Mouse (Mus musculus): ENCODE data around the gene Lrrfip2. TPM values are rescaled to one million over a fixed set of nuclear protein-coding genes. Genes with fewer than 3 reads are reported as not detected.

Gene Lrrfip2
- total and polyA plus RNA-seq, 2 experiments from 2014 or later, result 73.9 to 86.6 TPM

- DNase-seq (ENCODE audit: low spot score) (no peak), ATAC-seq (ENCODE audit: insufficient read depth, low read depth) (no peak)
- Histone ChIP-seq H3K36me3 (replicated peaks; ENCODE audit: control insufficient read depth, insufficient read depth, low read length) (peaks cover 23% of the 10 kb centered on the region), H3K9ac (replicated peaks; ENCODE audit: low read depth, low read length) (no peak overlapping the region), H3K4me2 (ENCODE audit: low read depth, low read length) (no peak overlapping the region), H3K9me3 (replicated peaks; ENCODE audit: control insufficient read depth, low read length) (no peaks in the 10 kb centered on the region), H3K4me1 (ENCODE audit: control insufficient read depth, insufficient read depth) (peaks cover 11% of the 10 kb centered on the region; the same call in 1 of the 2 replicates), H3K4me3 (ENCODE audit: low read depth, low read length) (no peak overlapping the region), H3K27ac (ENCODE audit: low read depth) (0 out of 2 replicates have a peak overlapping the region, but pooled peaks have one; percentile 25), H3K27me3 (ENCODE audit: control insufficient read depth, insufficient read depth, low read length) (no peaks in the 10 kb centered on the region)
- 92% methylated on average over 7 of the region's 7 CpGs for WGBS
- no peak for TF ChIP-seq EP300 (IDR thresholded peaks at IDR 0.05; ENCODE audit: low read depth)
- TF ChIP-seq CTCF (IDR thresholded peaks at IDR 0.05; ENCODE audit: low read depth), result no peak
These were observed 91.8 kb downstream of the Lrrfip2 start for GRCm38 (mm10) chr9:111209158-111209699.

GRCm38 (mm10) chr9:111210412-111210811 is 93.0 kb downstream of the Lrrfip2 start:
- no peaks in the 10 kb centered on the region for H3K9me3 ChIP-seq (replicated peaks; ENCODE audit: control insufficient read depth, low read length)
- H3K9ac ChIP-seq (replicated peaks; ENCODE audit: low read depth, low read length), result no peak overlapping the region
- no peak for ATAC-seq (ENCODE audit: insufficient read depth, low read depth)
- peaks cover 32% of the 10 kb centered on the region for H3K36me3 ChIP-seq (replicated peaks; ENCODE audit: control insufficient read depth, insufficient read depth, low read length)
- TF ChIP-seq CTCF (IDR thresholded peaks at IDR 0.05; ENCODE audit: low read depth), result no peak
- no peak for TF ChIP-seq EP300 (IDR thresholded peaks at IDR 0.05; ENCODE audit: low read depth)
- no peak overlapping the region for H3K4me2 ChIP-seq (ENCODE audit: low read depth, low read length)
- no peak for DNase-seq (ENCODE audit: low spot score)
- H3K4me3 ChIP-seq (ENCODE audit: low read depth, low read length), result no peak overlapping the region
- peaks cover 4% of the 10 kb centered on the region; the same call in 1 of the 2 replicates for H3K4me1 ChIP-seq (ENCODE audit: control insufficient read depth, insufficient read depth)
- 87% methylated on average over 4 of the region's 4 CpGs for WGBS
- no peaks in the 10 kb centered on the region for H3K27me3 ChIP-seq (ENCODE audit: control insufficient read depth, insufficient read depth, low read length)
- H3K27ac ChIP-seq (ENCODE audit: low read depth), result peak overlapping the region; percentile 30; the same call in 1 of the 2 replicates

- Histone ChIP-seq H3K4me3 (ENCODE audit: low read depth, low read length) (no peak overlapping the region), H3K4me1 (ENCODE audit: control insufficient read depth, insufficient read depth) (peaks cover 4% of the 10 kb centered on the region; the same call in 1 of the 2 replicates), H3K9me3 (replicated peaks; ENCODE audit: control insufficient read depth, low read length) (no peaks in the 10 kb centered on the region), H3K27ac (ENCODE audit: low read depth) (no peak overlapping the region), H3K36me3 (replicated peaks; ENCODE audit: control insufficient read depth, insufficient read depth, low read length) (peaks cover 34% of the 10 kb centered on the region), H3K9ac (replicated peaks; ENCODE audit: low read depth, low read length) (no peak overlapping the region), H3K27me3 (ENCODE audit: control insufficient read depth, insufficient read depth, low read length) (no peaks in the 10 kb centered on the region), H3K4me2 (ENCODE audit: low read depth, low read length) (no peak overlapping the region)
- 70% methylated on average over 10 of the region's 10 CpGs for WGBS
- no peak for DNase-seq (ENCODE audit: low spot score)
- no peak for ATAC-seq (ENCODE audit: insufficient read depth, low read depth)
- TF ChIP-seq CTCF (IDR thresholded peaks at IDR 0.05; ENCODE audit: low read depth) (no peak), EP300 (IDR thresholded peaks at IDR 0.05; ENCODE audit: low read depth) (no peak)
These were observed 94.0 kb downstream of the Lrrfip2 start for GRCm38 (mm10) chr9:111211122-111212041.

- H3K36me3 ChIP-seq (replicated peaks; ENCODE audit: control insufficient read depth, insufficient read depth, low read length), result peaks cover 49% of the 10 kb centered on the region
- TF ChIP-seq EP300 (IDR thresholded peaks at IDR 0.05; ENCODE audit: low read depth), result no peak; the same call in 1 of the 2 replicates
- 18% methylated on average over 6 of the region's 6 CpGs for WGBS
- H3K9ac ChIP-seq (replicated peaks; ENCODE audit: low read depth, low read length), result no peak overlapping the region
- no peaks in the 10 kb centered on the region for H3K9me3 ChIP-seq (replicated peaks; ENCODE audit: control insufficient read depth, low read length)
- H3K4me2 ChIP-seq (ENCODE audit: low read depth, low read length), result no peak overlapping the region
- peaks cover 4% of the 10 kb centered on the region; the same call in 1 of the 2 replicates for H3K4me1 ChIP-seq (ENCODE audit: control insufficient read depth, insufficient read depth)
- peak; percentile 75 for ATAC-seq (ENCODE audit: insufficient read depth, low read depth)
- no peaks in the 10 kb centered on the region for H3K27me3 ChIP-seq (ENCODE audit: control insufficient read depth, insufficient read depth, low read length)
- no peak overlapping the region for H3K4me3 ChIP-seq (ENCODE audit: low read depth, low read length)
- DNase-seq (ENCODE audit: low spot score), result peak; percentile 55
- peak overlapping the region; percentile 23; the same call in 1 of the 2 replicates for H3K27ac ChIP-seq (ENCODE audit: low read depth)
These were observed 96.1 kb downstream of the Lrrfip2 start for GRCm38 (mm10) chr9:111213501-111213900.

DNA sequence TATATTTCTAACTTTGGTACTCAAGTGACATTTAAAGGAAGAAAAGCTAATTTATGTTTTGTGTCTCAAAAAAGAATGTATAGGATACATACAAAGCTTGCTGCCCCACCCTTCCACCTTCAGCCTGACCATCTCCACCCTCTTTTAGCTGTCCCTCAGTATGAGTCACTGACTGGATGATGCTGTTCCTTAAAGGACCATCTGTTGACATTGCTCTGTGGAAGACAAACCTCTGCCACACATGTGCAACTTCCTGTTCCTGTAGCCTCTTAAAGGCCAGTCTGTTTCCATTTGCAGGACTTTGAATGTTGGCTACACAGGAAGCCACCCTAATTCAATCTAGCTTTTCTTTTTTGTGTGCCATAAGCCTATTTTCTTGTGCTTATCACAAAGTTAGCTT is 99.0 kb downstream of the Lrrfip2 start:
- no peak for DNase-seq (ENCODE audit: low spot score)
- no peak for ATAC-seq (ENCODE audit: insufficient read depth, low read depth)
- H3K4me1 ChIP-seq (ENCODE audit: control insufficient read depth, insufficient read depth), result peaks cover 4% of the 10 kb centered on the region; the same call in 1 of the 2 replicates
- H3K9me3 ChIP-seq (replicated peaks; ENCODE audit: control insufficient read depth, low read length), result no peaks in the 10 kb centered on the region
- TF ChIP-seq CTCF (IDR thresholded peaks at IDR 0.05; ENCODE audit: low read depth) (no peak), EP300 (IDR thresholded peaks at IDR 0.05; ENCODE audit: low read depth) (no peak)
- no peak overlapping the region for H3K9ac ChIP-seq (replicated peaks; ENCODE audit: low read depth, low read length)
- no peak overlapping the region for H3K27ac ChIP-seq (ENCODE audit: low read depth)
- H3K27me3 ChIP-seq (ENCODE audit: control insufficient read depth, insufficient read depth, low read length), result no peaks in the 10 kb centered on the region
- H3K36me3 ChIP-seq (replicated peaks; ENCODE audit: control insufficient read depth, insufficient read depth, low read length), result peaks cover 75% of the 10 kb centered on the region
- H3K4me3 ChIP-seq (ENCODE audit: low read depth, low read length), result no peak overlapping the region
- H3K4me2 ChIP-seq (ENCODE audit: low read depth, low read length), result no peak overlapping the region
